Mouse (Mus musculus) midbrain, postnatal 0 days (tissue): Measurements from ENCODE around the gene Col13a1. TPM values are rescaled to one million over a fixed set of nuclear protein-coding genes. Genes with fewer than 3 reads are reported as not detected.

Source experiments
- ATAC-seq: fragments of 200-750 bp; cut with Nextera tagmentation; 2 replicates; pipeline ENCODE4 v1.8.0; 2017; ENCODE audit warnings: moderate number of reproducible peaks, mild to moderate bottlenecking, moderate TSS enrichment, moderate library complexity; ENCODE audit not compliant: low FRiP score
- DNase-seq: peaks from one replicate; pipeline ENCODE4 v3.0.0-alpha.2; 2015; ENCODE audit warnings: low spot score
- H3K27ac ChIP-seq: fragments of 300-500 bp; sonication (generic); 2 replicates; pipeline ENCODE4 v1.5.1; 2014; ENCODE audit warnings: low read depth, mild to moderate bottlenecking, low read length, mixed read lengths
- H3K27me3 ChIP-seq: fragments of 300-500 bp; sonication (generic); 2 replicates; pipeline ENCODE4 v1.6.1; 2014; ENCODE audit warnings: low read length, control low read depth, mixed read lengths; ENCODE audit not compliant: insufficient read depth
- H3K36me3 ChIP-seq: fragments of 300-500 bp; sonication (generic); 2 replicates; pipeline ENCODE4 v1.6.1; 2014; ENCODE audit warnings: low read length, control low read depth, mixed read lengths; ENCODE audit not compliant: insufficient read depth
- H3K4me1 ChIP-seq: fragments of 300-500 bp; sonication (generic); 2 replicates; pipeline ENCODE4 v1.6.1; 2014; ENCODE audit warnings: mild to moderate bottlenecking, control low read depth, antibody characterized with exemption, low read length, mixed read lengths; ENCODE audit not compliant: insufficient read depth
- H3K4me2 ChIP-seq: fragments of 300-500 bp; sonication (generic); 2 replicates; pipeline ENCODE4 v1.6.1; 2014; ENCODE audit warnings: low read depth, mild to moderate bottlenecking, low read length, mixed read lengths; ENCODE audit not compliant: poor library complexity, severe bottlenecking
- H3K4me3 ChIP-seq: fragments of 300-500 bp; sonication (generic); 2 replicates; pipeline ENCODE4 v1.5.1; 2014; ENCODE audit warnings: low read depth, mild to moderate bottlenecking, low read length, moderate library complexity
- H3K9ac ChIP-seq: fragments of 300-500 bp; sonication (generic); replicated peaks from 2 replicates; pipeline ENCODE4 v1.6.1; 2014; ENCODE audit warnings: mild to moderate bottlenecking, low read length, moderate library complexity, mixed read lengths; ENCODE audit not compliant: poor library complexity, severe bottlenecking
- H3K9me3 ChIP-seq: fragments of 300-500 bp; sonication (generic); 2 replicates; pipeline ENCODE4 v1.6.1; 2016; ENCODE audit warnings: low read length, control low read depth
- CTCF ChIP-seq: IDR thresholded peaks from 2 replicates; pipeline ENCODE4 v1.5.1; 2016; ENCODE audit warnings: antibody characterized with exemption, mild to moderate bottlenecking
- WGBS: fragments of 180-500 bp; shearing (Covaris S2); extraction: QIAGEN DNeasy Blood & Tissue Kit; methylation state at CpG from one replicate; pipeline ENCODE4 v1.1.7; 2014; 5-methylcytosine and 5-hydroxymethylcytosine counted together
- polyA plus RNA-seq: library from polyadenylated mRNA; unstranded; fragments of >200 nt; fragmentation: Nextera tagmentation; extraction: Ambion mirVana; gene quantifications from 2 replicates; pipeline ENCODE4 v1.2.1, GENCODE M21; 2015
- total RNA-seq: library from RNA; depleted of rRNA; stranded (reverse); fragments of >200 nt; gene quantifications from 2 replicates; pipeline ENCODE4 v1.2.3, GENCODE M21; 2014

The Col13a1 gene
- total and polyA plus RNA-seq, 2 experiments from 2014 or later, result 1.2 to 3.7 TPM

DNA sequence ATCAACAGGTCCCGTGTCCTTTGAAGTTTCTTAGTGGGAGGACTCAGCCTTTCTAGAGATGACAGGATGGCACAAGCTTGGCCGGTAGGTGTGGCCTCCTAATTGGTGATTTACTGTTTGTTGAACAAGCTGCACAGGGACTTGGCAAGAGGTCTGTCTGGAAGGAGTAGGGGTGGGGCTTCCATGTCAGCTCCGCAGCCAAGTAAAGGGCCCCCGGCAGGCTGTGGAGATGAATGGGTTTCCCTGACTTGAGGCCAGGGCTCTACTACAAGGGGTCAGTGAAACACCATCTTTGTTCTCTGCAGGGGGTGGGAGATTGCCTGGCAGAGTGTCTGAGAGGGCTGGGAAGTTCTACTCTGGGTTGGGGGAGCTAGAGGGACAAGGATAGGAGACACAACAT, 99.5 kb downstream of the Col13a1 start:
- no peak for TF ChIP-seq CTCF
- Histone ChIP-seq H3K4me3 (no peak overlapping the region), H3K4me2 (no peak overlapping the region), H3K4me1 (no peaks in the 10 kb centered on the region), H3K9ac (no peak overlapping the region), H3K9me3 (no peaks in the 10 kb centered on the region), H3K27ac (no peak overlapping the region), H3K36me3 (no peaks in the 10 kb centered on the region), H3K27me3 (no peaks in the 10 kb centered on the region)
- DNase-seq, result peak; percentile 70
- 0 out of 2 replicates have a peak, but pooled peaks have one; percentile 52 for ATAC-seq
- 32% methylated on average over 4 of the region's 4 CpGs for WGBS

DNA sequence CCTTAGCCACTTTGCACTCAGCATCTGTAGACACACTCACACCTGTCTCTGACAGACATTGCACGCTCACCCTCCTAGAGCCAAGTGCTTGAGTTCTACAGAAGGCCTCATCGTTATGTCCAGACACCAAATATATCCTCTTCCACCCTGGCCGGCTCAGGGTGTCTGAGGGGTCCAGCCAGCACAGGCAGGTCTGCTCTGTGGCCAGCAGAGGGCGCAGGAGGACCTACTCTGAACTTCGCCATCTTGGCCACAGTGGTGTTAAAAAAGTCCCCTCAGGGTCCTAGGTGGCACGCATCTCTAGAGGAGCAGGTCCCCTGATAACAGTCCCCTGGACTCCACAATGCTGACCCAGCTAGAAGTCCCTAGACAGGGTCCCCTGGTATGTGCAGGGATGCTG, 101.1 kb downstream of the Col13a1 start:
- Histone ChIP-seq H3K27ac (no peak overlapping the region), H3K4me1 (no peaks in the 10 kb centered on the region), H3K9ac (no peak overlapping the region), H3K36me3 (no peaks in the 10 kb centered on the region), H3K4me2 (no peak overlapping the region), H3K9me3 (no peaks in the 10 kb centered on the region), H3K27me3 (no peaks in the 10 kb centered on the region), H3K4me3 (no peak overlapping the region)
- peak; percentile 52; the same call in 1 of the 2 replicates for ATAC-seq
- 11% methylated on average over 6 of the region's 6 CpGs for WGBS
- peak; percentile 84 for DNase-seq
- TF ChIP-seq CTCF, result peak; percentile 94

DNA sequence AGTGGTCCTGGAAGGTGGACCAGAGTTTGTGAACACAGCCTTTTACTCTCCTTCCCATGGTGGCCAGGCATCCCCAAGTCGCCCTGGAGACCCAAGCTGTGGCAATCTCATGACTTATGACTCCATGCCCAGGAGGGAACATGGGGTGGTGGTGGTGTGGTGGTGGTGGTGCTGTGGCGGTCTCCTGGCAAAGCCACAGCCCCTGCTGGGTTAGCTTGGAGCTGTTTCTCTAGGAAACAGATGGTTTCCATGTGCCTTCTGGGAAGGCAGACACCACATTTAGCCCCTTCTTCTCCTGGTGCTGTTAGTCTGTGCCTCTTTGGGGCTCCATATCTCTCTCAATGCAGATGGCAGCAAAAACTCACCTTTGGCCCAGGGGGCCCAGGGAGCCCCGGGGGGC, 109.1 kb downstream of the Col13a1 start:
- no peaks in the 10 kb centered on the region for H3K4me1 ChIP-seq
- DNase-seq (no peak), ATAC-seq (no peak)
- 87% methylated on average over 3 of the region's 3 CpGs for WGBS
- H3K4me2 ChIP-seq, result no peak overlapping the region
- TF ChIP-seq CTCF, result no peak
- H3K9me3 ChIP-seq, result no peaks in the 10 kb centered on the region
- no peak overlapping the region for H3K9ac ChIP-seq
- no peak overlapping the region for H3K27ac ChIP-seq
- no peaks in the 10 kb centered on the region for H3K27me3 ChIP-seq
- no peaks in the 10 kb centered on the region for H3K36me3 ChIP-seq
- H3K4me3 ChIP-seq, result no peak overlapping the region

DNA sequence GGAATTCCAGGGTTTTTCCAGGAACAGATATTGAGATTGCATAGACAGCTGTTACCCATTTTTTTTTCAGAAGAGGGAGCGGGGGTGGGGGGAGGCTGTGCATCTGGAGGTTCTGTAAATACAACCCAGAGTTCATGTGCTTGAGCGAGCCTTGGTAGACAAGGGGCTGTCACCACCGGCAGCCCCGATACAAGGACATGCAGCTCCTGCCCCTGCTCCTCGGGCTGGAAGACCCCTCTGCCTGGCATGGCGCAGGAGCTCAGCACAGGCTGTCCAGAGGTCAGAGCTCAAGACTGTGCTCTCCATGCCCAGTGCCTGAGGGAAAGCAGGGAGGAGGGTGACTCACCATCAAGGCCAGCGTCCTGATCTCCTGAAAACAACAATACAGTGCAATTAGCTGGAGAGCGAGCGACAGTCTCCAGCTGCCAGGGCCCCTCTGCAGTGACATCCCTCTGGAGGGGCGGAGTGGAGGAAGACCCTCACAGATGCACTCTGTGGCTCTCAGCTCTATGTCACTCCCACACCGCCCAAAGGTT, 112.8 kb downstream of the Col13a1 start:
- H3K9me3 ChIP-seq, result peaks cover 14% of the 10 kb centered on the region

DNA sequence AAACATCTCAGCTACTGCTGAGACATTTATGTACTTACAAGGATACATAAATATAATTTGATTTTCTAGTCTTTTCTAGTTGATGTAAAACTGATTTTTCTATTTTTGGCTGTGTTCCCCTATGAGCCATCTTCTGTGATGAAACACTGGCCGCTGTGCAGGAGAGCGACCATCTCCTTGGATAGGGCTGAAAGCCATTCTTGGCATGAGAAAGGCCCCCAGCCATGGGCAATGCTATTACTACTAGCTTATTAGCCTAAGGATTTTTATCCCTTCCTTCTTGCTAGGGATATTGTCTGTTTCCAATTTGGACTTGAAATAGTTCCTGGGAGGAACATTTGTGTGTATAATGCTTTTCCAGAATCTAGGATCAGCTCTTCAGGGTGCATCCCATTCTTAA, 119.5 kb downstream of the Col13a1 start:
- Histone ChIP-seq H3K27me3 (no peaks in the 10 kb centered on the region), H3K36me3 (no peaks in the 10 kb centered on the region), H3K27ac (no peak overlapping the region), H3K4me2 (no peak overlapping the region), H3K9me3 (peaks cover 14% of the 10 kb centered on the region), H3K4me3 (no peak overlapping the region), H3K9ac (no peak overlapping the region), H3K4me1 (no peaks in the 10 kb centered on the region)
- TF ChIP-seq CTCF, result no peak
- DNase-seq, result peak; percentile 24
- ATAC-seq, result no peak
- WGBS, result 88% methylated on average over 2 of the region's 2 CpGs

More for the DNA sequence above, 112.8 kb downstream of the Col13a1 start:
- H3K4me2 ChIP-seq, result no peak overlapping the region
- no peak overlapping the region for H3K9ac ChIP-seq
- H3K4me3 ChIP-seq, result no peak overlapping the region
- H3K27ac ChIP-seq, result no peak overlapping the region
- H3K4me1 ChIP-seq, result no peaks in the 10 kb centered on the region
- WGBS, result 76% methylated on average over 11 of the region's 11 CpGs
- H3K36me3 ChIP-seq, result no peaks in the 10 kb centered on the region
- no peak for TF ChIP-seq CTCF
- no peak for DNase-seq
- ATAC-seq, result no peak
- H3K27me3 ChIP-seq, result no peaks in the 10 kb centered on the region

DNA sequence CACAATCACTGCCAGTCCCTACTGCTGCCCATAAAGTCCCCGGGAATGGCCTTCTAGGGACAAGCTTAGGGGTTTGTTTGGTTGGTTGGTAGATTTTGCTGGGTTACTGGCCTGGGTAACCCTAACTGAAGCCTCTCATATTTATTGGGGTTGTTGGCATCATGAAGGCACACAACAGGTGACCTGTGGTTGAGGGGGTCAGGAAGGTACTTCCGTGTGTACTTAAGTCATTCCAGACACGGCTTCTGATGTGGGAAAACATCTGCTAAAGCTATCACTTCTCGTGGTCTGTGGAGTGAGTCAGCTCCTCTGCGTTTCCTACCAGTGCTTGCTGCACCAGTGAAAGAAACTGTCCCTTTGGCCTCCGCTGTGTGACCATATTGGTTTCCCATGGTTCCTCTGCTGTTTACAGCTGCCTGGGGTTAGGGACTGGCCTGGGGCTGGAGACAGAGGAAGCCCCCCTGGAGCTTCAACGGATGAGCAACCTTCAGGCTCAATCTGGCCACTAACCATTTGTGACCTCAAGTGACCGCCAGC, 123.7 kb downstream of the Col13a1 start:
- Histone ChIP-seq H3K4me1 (no peaks in the 10 kb centered on the region), H3K27ac (no peak overlapping the region), H3K4me2 (no peak overlapping the region), H3K27me3 (no peaks in the 10 kb centered on the region), H3K4me3 (no peak overlapping the region), H3K9ac (no peak overlapping the region), H3K36me3 (no peaks in the 10 kb centered on the region), H3K9me3 (no peaks in the 10 kb centered on the region)
- ATAC-seq (no peak), DNase-seq (no peak)
- TF ChIP-seq CTCF, result no peak
- 85% methylated on average over 8 of the region's 8 CpGs for WGBS
